Mouse (Mus musculus) lung, embryonic 14.5 days (tissue): ENCODE measurements around the gene Nedd9. TPM values are rescaled to one million over a fixed set of nuclear protein-coding genes. Genes with fewer than 3 reads are reported as not detected.

Experiments used
- ATAC-seq: fragments of 200-750 bp; cut with Nextera tagmentation; 2 replicates; pipeline ENCODE4 v1.8.0; 2017; ENCODE audit warnings: mild to moderate bottlenecking, moderate TSS enrichment, moderate library complexity; ENCODE audit not compliant: insufficient read depth
- DNase-seq: peaks from one replicate; pipeline ENCODE4 v3.0.0-alpha.2; 2015
- H3K27ac ChIP-seq: fragments of 300-500 bp; sonication (generic); 2 replicates; pipeline ENCODE4 v1.5.1; 2014; ENCODE audit warnings: low read depth, mild to moderate bottlenecking, moderate library complexity
- H3K27me3 ChIP-seq: fragments of 300-500 bp; sonication (generic); 2 replicates; pipeline ENCODE4 v1.6.1; 2014; ENCODE audit warnings: low read length, control low read depth; ENCODE audit not compliant: insufficient read depth
- H3K36me3 ChIP-seq: fragments of 300-500 bp; sonication (generic); 2 replicates; pipeline ENCODE4 v1.6.1; 2014; ENCODE audit warnings: control low read depth; ENCODE audit not compliant: insufficient read depth
- H3K4me1 ChIP-seq: fragments of 300-500 bp; sonication (generic); 2 replicates; pipeline ENCODE4 v1.6.1; 2014; ENCODE audit warnings: antibody characterized with exemption, control low read depth; ENCODE audit not compliant: insufficient read depth
- H3K4me2 ChIP-seq: fragments of 300-500 bp; sonication (generic); 2 replicates; pipeline ENCODE4 v1.6.1; 2014; ENCODE audit warnings: mild to moderate bottlenecking
- H3K4me3 ChIP-seq: fragments of 300-500 bp; sonication (generic); 2 replicates; pipeline ENCODE4 v1.5.1; 2014; ENCODE audit warnings: low read depth, low read length
- H3K9ac ChIP-seq: fragments of 300-500 bp; sonication (generic); 2 replicates; pipeline ENCODE4 v1.6.1; 2014
- H3K9me3 ChIP-seq: fragments of 300-500 bp; sonication (generic); 2 replicates; pipeline ENCODE4 v1.6.1; 2016; ENCODE audit warnings: low read depth, low read length, control low read depth
- CTCF ChIP-seq: IDR thresholded peaks from 2 replicates; pipeline ENCODE4 v1.5.1; 2016; ENCODE audit warnings: antibody characterized with exemption, low read depth
- WGBS: fragments of 180-500 bp; shearing (Covaris S2); extraction: QIAGEN DNeasy Blood & Tissue Kit; methylation state at CpG from one replicate; pipeline ENCODE4 v1.1.7; 2014; 5-methylcytosine and 5-hydroxymethylcytosine counted together
- polyA plus RNA-seq: library from polyadenylated mRNA; unstranded; fragments of >200 nt; fragmentation: Nextera tagmentation; extraction: Ambion mirVana; gene quantifications from 2 replicates; pipeline ENCODE4 v1.2.1, GENCODE M21; 2014

Gene Nedd9
- polyA plus RNA-seq, 1 experiment from 2014 or later: 89.4 TPM

- ATAC-seq: no peak
- WGBS: 61% methylated on average over 6 of the region's 6 CpGs
- TF ChIP-seq CTCF: no peak
- Histone ChIP-seq H3K4me2 (no peak overlapping the region), H3K27ac (no peak overlapping the region), H3K4me1 (peaks cover 8% of the 10 kb centered on the region), H3K27me3 (no peaks in the 10 kb centered on the region), H3K4me3 (no peak overlapping the region), H3K36me3 (no peaks in the 10 kb centered on the region), H3K9me3 (no peaks in the 10 kb centered on the region), H3K9ac (no peak overlapping the region)
- peak; percentile 45 for DNase-seq
Observed at GRCm38 (mm10) chr13:41362909-41363308, 124.3 kb downstream of the Nedd9 start.

DNA sequence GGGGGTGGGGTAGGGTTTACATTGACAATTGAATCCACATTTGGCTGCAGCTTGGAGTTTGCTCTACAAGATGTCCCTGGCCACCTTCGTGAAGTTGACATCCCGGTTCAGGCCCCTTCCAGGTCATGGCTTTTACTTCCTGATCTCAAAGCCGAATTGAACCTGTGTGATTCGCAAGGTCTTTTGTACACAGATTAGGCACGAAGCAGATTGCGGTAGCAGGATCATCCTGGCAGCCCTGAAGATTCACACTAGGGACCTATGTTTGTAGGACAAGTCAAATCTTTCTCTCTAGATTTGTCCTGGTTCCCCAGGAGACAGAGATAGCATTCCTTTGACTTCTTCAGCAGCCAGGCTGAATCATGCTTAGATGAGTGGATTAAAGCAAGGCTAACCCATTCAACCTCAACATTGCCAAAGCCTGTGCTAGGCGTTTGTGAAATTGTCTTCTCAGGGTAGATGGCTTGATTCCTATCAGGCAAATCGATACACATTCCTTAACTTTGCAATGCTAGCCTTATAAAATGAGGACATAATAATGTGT lies 126.8 kb downstream of the Nedd9 start:
- no peaks in the 10 kb centered on the region for H3K9me3 ChIP-seq
- no peak overlapping the region for H3K9ac ChIP-seq
- H3K36me3 ChIP-seq: 0 out of 2 replicates have a peak, but pooled peaks cover 7% of the 10 kb centered on the region
- H3K4me1 ChIP-seq: peaks cover 21% of the 10 kb centered on the region
- ATAC-seq (no peak), DNase-seq (no peak)
- TF ChIP-seq CTCF: no peak
- no peaks in the 10 kb centered on the region for H3K27me3 ChIP-seq
- WGBS: 35% methylated on average over 8 of the region's 8 CpGs
- no peak overlapping the region for H3K4me3 ChIP-seq
- no peak overlapping the region for H3K27ac ChIP-seq
- H3K4me2 ChIP-seq: peak overlapping the region; percentile 78

GRCm38 (mm10) chr13:41359330-41360215 lies 127.6 kb downstream of the Nedd9 start:
- DNase-seq (peak; percentile 48), ATAC-seq (0 out of 2 replicates have a peak, but pooled peaks have one; percentile 9)
- Histone ChIP-seq H3K27ac (peak overlapping the region; percentile 95), H3K9me3 (no peaks in the 10 kb centered on the region), H3K4me2 (peak overlapping the region; percentile 78), H3K4me3 (peak overlapping the region; percentile 60), H3K9ac (peak overlapping the region; percentile 55), H3K4me1 (peaks cover 21% of the 10 kb centered on the region), H3K36me3 (0 out of 2 replicates have a peak, but pooled peaks cover 7% of the 10 kb centered on the region), H3K27me3 (no peaks in the 10 kb centered on the region)
- TF ChIP-seq CTCF: no peak
- 5% methylated on average over 16 of the region's 16 CpGs for WGBS

DNA sequence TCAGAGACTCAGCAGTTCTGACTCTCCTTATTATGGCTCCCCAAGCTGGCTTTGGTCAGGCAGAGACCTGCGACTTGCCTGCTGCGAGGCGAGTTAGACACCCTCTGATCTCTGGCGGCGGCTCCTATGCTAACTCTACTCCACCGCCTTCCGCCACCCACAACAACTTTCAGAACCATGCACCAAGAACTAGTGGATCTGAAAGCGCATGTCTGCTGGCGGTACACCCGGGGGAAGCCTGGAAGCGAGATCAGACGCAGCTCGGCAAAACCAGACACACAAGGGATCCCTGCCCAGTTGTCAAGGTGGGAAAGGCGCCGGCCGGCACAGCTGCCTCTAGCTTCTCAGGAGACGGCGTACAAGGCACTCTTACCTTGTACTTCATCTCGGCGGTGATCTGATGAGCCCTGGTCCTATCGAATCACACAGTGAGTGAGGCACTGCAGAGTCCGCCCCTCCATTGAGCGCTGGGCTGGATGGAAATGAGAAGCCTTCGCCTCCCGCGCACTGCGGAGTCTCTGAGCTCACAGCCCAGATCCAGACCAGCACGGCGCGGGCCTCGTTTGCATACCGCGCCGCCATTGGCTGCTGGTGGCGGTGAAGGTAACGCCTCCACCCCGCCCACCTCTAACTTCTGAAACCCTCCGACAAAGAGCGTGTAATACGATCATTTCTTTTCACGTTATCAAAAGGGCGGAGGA lies 128.5 kb downstream of the Nedd9 start:
- under 1% methylated on average over 42 of the region's 42 CpGs for WGBS
- DNase-seq (peak; percentile 98), ATAC-seq (peak; percentile 99)
- peak; percentile 24; the same call in 1 of the 2 replicates for TF ChIP-seq CTCF
- Histone ChIP-seq H3K4me1 (peaks cover 25% of the 10 kb centered on the region), H3K4me2 (peak overlapping the region; percentile 78), H3K9ac (peak overlapping the region; percentile 69), H3K27me3 (no peaks in the 10 kb centered on the region), H3K27ac (peak overlapping the region; percentile 95), H3K4me3 (peak overlapping the region; percentile 60), H3K36me3 (0 out of 2 replicates have a peak, but pooled peaks cover 7% of the 10 kb centered on the region), H3K9me3 (no peaks in the 10 kb centered on the region)

DNA sequence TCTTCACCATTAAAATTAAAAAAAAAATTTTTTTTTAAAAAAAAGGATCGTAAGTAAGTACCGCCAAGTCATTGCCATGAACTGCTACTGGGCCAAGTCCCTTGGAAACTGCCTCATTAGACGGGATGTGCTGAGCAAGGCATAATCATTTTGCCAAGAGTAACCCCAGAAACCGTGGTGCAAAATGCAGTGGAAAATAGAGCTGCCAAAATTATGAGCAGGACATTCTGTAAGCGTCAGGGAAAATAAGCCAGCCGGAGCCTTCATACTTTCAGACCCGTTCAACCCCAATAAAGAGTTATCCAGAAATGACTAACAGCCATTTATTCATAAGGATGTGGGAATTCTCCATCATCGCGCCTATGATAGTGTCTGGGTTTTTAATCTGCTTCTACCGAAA lies 129.2 kb downstream of the Nedd9 start:
- Histone ChIP-seq H3K4me3 (peak overlapping the region; percentile 60), H3K27me3 (no peaks in the 10 kb centered on the region), H3K4me1 (peaks cover 27% of the 10 kb centered on the region), H3K4me2 (peak overlapping the region; percentile 78), H3K36me3 (0 out of 2 replicates have a peak, but pooled peaks cover 7% of the 10 kb centered on the region), H3K9me3 (no peaks in the 10 kb centered on the region), H3K9ac (peak overlapping the region; percentile 69), H3K27ac (peak overlapping the region; percentile 95)
- TF ChIP-seq CTCF: no peak
- DNase-seq (peak; percentile 84), ATAC-seq (no peak)
- WGBS: 6% methylated on average over 10 of the region's 10 CpGs

DNA sequence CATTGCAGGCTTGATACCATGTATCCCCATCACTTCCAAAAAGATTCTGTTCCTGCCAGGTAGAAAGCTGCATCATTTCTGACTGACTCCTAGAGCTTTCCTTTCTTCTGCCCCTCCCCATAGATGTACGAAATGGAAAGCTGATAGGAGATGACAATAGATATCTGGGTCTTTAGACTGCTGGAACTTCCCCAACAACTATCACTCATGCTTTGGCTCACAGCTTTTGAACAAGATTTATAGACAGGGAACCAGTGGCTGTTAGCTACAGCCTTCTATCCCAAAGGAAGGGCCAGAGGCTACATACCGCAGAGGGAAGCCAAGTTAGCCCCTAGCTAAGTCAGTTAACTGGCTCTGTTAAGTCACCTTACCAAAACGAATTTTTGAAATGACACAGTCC lies 129.6 kb downstream of the Nedd9 start:
- ATAC-seq: no peak
- peak overlapping the region; percentile 42 for H3K27ac ChIP-seq
- H3K4me1 ChIP-seq: peaks cover 32% of the 10 kb centered on the region

More for the DNA sequence above, 129.6 kb downstream of the Nedd9 start:
- H3K9ac ChIP-seq: peak overlapping the region; percentile 69
- 0 out of 2 replicates have a peak, but pooled peaks cover 7% of the 10 kb centered on the region for H3K36me3 ChIP-seq
- peak overlapping the region; percentile 60 for H3K4me3 ChIP-seq
- H3K27me3 ChIP-seq: no peaks in the 10 kb centered on the region
- DNase-seq: peak; percentile 36
- H3K9me3 ChIP-seq: no peaks in the 10 kb centered on the region
- TF ChIP-seq CTCF: no peak
- peak overlapping the region; percentile 78 for H3K4me2 ChIP-seq
- 22% methylated on average over 3 of the region's 3 CpGs for WGBS
